Mouse (Mus musculus) adrenal gland, adult 8-10 months (tissue): ENCODE measurements around the gene Skor1. TPM values are rescaled to one million over a fixed set of nuclear protein-coding genes. Genes with fewer than 3 reads are reported as not detected.
A peak's percentile ranks its signal among the peaks of the same experiment; 100 is the strongest.

ENCODE experiments used
- DNase-seq: peaks from one replicate; pipeline ENCODE4 v3.0.0; 2022
- total RNA-seq, 4 experiments: library from RNA; stranded (reverse); gene quantifications; 2 replicates each; pipeline ENCODE4 v1.2.4; 2022

Skor1 gene
- under 1 TPM; 0.06 to 0.18 (median 0.12) TPM for total RNA-seq

DNA sequence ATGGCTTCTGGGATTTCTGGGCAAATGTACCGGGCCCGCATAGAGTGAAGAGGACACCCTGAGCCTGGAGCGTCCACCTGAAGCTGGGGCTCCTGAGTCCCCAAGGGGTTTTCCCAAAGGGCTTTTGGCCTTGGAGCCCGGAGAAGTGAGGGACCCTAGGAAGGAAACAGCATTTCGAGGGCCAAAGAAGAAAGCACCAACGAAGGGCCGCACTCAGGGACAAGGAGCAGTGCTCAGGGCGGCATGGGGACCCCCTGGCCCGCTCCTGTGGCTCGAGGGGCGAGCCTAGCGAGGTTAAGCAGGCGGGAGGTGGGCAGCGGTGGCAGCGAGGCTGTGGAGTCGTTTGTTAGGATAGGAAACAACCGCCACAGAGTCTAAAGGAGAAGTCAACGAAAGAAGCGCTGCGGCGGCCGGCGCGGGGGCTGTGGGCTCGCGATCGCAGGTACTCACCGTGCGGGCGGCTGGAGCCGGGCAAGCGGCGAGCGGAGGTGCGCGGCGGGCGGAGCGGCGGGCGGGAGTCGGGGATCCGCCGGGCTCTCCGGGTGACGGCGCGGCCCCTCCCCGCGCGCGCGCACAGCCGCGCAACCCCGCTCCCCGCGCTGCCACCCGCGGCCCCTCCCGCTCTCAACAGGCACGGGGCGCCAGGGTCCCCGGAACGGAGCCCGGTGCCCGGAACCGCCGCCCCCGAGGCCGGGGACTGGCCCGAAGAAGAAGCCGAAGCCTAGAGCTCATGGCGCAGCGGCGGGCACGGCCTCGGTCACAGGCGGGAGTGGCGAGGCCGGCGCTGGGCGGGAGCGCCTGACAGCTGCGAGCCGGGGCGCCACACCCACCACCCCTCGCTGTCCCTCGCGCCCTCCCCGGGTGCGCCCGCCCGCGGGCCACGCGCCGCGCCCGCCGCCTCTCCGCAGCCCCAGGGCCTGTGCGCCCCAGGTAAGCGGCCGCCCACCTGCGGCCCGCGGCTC is at the start of gene Skor1:
Gene Skor1, minus strand, starts transcription at position 552 of the 962 bp plus-strand sequence.
- DNase-seq, result no peak

DNA sequence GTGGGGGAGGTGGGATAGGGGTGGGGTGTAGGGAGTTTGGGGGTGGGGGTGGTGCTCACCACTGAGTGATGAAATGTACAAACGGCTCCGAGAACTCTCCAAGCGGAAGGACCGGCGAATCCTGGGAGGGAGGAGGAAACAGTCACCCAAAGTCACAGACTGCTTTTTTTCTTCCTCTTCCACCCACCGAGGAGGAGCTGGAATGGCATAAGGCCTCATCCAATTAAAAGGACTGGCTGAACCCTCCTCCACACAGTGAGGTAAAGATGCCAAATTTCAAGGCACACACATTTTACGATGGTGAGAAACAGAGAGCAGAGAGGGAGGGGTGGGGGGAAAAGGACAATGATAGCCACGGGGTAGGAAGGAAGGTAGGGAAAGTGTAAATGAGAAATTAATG is 48.5 kb upstream of the Skor1 start:
- no peak for DNase-seq

DNA sequence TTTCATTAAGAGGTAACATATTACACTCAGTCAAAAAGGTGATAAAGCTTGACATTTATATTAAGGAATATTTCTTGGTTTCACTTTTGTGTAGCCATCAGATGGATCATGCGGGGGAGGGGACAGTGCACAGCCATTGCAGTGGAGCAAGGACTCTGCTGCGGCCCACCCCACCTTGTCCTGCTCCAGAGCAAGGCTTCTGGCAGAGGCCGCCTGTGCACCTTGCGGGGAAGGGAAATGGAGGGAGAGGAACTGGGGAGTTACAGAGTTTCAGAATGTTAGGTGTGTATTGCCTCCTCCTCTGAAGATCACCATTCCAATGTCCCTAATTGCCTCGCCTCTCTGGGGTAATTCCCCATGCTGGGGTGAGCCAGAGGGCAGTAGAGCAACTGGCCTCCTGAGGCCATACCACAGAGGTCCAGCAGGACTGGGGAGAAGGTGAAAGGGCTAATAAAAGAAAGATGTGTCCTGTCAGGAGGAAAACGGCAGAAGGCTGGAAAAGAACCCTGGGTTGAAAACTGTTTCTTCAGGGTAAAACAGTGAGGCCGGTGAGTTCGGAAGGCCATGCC is 47.4 kb upstream of the Skor1 start:
- DNase-seq, result no peak

DNA sequence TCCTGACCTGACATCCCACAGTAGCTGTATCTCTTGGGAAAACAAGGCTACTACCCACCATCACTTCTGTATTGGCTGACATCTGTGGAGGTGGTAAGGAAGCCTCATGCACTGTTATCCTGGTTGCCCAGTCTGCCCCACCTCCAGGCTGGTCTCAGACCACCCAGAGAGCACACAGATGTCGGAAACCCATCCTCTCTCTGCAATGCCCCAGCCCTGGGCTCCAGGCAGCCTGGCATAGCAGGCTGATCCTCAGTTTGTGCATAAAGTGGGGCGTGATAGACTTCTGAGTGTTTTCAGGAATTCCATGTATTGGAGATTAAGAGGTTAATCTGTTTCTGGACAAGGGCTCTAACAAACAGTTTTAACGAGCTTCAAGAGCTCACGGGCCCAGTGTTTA is 46.8 kb upstream of the Skor1 start:
- DNase-seq, result no peak

DNA sequence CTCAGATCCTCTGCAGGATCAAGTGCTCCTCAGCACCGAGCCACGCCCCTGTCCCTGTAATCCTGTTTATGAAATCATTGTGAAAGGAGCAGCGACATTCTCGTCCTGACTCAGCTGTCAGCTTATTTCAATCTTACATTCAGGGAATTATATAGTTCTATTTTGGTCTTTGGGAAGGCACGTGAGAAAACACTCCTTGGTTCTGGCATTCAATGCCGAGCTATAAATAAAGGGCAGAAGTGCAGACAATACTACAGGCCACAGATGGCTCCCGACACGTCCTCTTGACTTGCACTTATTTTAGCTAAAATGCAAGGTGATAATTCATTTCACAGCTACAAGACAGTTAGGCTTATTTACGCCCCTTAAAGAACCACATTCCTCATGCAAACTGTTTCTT is 46.0 kb upstream of the Skor1 start:
- no peak for DNase-seq

DNA sequence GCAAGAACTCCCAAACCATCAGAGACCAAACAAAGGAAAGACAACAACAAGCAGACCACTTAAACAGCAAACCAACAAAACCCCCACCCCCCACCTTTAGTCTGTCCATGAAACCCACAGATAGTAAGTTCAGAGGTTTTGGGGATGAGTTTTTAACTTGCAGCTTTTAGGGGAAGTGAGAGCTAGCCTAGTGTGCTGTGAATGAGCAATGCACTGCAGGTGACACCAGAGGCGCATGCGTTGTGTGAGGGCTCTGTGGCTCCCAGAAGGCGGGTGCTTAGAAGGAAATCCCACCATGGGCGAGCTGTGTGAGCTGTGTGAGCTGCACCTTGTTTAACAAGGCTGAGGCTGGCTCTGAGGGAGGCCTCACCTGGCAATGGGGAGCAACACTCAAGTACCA is 44.0 kb upstream of the Skor1 start:
- DNase-seq, result no peak

DNA sequence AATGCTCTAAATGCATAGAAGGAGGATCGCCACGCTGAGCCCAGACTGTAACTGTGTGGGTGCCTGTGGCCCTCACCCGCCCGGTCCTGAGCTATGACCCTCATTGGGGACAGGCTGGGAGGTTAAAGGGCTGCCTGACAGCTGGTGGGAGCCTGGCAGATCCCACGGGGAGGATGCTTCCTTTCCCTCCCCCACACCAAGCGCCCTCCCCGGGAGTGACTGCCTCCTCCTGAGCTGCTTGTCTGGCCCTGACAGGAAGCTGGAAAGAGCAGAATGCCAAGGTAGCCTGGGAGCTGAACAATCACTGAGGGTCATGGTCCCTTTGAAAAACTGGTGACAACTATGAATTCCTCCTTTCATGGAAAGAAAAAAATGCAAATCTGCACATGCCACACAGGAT is 38.5 kb upstream of the Skor1 start:
- peak; percentile 33 for DNase-seq

DNA sequence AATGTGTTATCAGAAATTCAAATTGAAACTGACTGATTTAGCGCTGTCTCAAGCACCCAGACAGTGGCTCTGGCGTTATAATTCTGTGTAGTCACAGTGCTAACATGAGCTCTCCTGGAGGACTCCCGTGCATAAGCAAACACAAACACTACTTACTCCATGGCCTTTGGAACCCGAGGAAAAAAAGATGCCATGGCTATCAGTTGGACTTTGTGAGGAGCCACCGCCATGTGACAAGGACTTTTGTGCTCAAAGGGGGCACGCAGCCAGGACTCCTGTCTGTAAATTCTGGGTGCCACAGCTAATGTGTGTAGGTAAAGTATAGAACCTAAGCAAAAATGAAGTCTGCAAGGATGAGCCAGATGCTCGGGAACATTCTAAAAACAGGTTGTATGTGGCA is 36.5 kb upstream of the Skor1 start:
- no peak for DNase-seq

DNA sequence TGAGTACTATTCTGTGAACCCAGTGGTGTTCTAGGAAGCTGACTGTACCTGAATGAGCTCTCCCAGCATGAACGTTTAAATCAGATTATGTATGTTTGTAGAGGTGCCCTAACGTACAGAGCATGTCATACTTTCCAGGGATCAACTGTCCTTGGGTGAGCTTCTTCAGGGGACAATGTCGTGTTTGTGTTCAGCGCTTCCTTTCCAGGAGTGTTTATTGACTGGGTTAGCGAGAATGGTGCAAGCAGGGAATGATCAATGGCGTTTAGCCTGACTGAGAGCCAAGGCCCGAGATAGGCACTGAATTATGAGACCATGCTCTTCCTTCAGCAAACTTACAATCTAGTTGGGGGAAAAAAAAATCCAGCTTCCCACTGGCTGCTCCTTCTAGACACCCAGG is 35.1 kb upstream of the Skor1 start:
- no peak for DNase-seq

DNA sequence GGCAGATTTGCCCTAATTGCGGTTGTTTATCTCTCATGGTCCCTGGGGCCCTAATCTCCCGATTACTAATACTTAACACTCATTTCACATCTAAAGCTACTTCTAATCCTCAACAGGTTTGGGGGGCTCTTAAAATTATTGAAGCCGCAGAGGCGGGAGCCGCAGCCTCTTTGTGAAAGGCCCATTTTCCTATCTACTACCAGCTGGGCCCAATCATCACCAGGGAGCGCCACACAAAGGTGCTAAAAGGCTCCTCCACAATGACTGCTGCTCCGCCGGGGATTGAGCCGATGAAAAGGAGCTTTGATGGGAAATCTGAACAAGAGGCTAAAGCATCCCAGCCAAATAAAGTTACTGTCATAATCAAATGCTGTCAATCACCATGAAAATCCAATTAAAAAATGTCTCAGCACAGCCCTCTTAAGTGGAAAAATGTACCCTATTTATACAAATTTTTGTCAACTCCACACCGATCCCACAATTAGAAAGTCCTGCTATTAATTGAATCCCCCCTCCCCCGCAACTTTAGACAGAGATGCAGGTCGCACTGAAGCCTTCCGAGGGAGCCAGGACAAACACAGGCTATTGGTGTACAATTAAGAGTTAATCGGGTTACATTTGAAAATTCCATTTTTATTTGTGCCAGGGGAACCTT is 33.7 kb upstream of the Skor1 start:
- DNase-seq, result no peak

DNA sequence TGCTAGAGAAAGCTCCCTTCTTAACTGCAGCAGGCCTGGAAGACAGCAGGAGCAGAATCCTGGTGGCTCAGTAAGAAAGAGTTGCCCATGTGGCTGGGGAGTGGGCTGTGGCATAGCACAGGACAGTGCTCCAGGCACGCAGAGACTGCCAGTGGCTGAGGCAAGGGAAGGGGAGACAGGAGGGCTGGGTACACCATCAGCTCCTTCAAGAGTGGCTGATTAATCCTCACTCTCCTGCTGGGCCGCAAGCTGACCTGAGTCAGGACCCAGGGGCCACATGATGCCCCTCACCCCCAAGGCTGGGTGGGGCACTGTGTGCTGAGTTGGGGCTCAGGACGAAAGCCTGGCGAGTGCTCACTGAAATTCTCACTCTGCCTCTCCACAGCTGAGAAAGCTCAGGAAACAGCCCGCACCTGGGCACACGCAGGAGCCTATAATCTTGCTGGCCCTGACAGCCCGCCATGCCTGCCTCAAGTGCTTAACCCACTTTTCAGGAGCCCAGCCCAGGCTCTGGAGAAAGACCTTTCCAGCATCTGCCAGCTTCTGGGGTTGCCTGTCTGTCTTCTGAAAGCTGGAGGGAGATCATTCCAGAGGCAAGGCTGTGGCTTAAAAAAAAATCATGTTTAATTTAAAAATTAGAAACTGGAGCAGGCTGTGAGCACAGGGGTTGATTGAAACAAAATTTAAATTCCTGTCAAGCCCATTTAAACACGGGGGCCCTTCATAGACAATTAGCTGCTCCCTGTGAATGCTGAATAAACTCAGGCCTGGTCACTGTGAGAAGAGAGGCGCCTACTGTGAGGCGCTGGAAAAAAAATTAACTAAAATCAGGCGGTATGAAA is 32.8 kb upstream of the Skor1 start:
- DNase-seq, result no peak

DNA sequence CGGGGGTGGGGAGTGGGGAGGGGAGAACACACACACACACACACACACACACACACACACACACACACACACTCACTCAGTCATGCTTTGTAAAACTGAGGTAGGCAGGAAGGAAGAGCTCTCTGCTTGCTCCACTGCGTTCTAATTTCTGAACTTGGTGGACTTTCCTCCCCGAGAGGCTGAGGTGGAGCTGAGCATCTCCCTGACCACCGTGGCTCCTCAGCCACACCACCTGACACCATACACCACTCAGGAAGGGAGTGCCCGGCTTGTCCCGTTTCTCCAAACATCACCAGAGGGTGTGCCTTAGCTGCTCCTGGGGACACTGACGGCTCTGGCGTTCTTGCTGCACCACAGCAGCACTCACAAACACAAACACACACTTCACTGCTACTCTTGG is 29.5 kb upstream of the Skor1 start:
- DNase-seq, result no peak

DNA sequence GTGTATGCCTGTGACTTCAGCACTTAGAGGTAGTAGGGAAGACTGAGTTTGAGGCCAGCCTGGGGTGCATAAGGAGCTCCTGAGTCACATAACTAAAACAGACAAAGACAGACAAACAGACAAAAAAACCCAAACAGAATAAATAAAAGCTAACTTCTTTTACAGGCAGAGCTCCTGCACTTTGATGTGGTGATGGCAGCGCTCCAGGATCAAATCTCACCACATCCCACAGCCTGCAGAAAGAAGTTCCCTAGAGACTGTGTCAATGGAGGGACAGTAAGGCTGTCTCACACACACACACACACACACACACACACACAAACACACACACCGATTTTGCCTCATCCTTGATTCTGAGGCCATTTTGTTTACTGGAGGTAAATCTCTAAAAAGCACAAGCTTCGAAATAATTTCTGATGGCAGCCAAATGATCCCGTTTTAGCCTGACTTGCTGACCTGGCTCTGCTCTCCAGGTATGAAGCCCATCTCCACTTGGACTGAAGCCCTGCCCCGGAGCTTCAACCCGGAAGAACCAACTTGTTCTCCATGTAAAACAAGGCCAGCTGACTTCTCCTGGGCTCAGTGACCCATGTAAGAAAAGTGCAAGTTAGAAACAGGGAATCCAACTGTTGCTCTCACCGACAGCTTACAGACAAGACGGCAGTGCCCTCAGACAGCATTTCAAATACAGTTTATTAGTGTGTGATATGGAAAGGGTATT is 25.4 kb upstream of the Skor1 start:
- no peak for DNase-seq

DNA sequence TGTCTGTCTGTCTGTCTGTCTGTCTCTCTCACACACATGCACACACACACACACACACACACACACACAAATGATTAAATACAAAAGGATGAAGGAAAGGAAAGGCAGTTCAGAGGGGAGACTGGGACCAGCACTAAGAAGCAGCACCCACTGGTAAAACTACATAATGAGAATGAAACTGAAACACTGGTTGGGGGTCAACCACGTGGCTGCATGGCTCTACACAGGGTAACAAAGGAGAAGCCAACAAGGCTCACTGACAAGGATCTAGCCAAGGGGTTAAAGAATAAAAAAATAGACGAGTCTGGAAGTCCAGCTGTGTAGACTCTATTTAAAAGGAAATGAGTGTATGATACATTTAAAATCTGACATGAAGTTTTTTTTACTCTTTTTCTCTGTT is 23.2 kb upstream of the Skor1 start:
- no peak for DNase-seq

DNA sequence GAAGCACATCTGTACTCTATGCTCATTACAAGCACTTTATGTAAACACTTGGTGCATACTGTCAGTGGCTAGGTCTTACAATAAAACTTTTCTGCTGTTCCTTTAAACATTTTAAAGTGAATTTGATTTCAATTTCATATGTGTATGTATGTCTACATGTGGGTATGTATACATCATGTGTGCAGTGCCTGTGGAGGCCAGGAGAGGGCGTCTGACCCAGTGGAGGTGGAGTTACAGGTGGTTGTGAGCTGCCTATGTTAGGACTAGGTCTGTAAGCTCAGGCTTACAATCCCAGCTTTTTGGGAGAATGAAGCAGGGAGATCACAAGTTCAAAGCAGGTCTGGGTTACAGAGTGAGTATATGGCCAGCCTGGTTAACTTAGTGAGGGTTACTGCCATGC is 20.4 kb upstream of the Skor1 start:
- DNase-seq, result no peak

DNA sequence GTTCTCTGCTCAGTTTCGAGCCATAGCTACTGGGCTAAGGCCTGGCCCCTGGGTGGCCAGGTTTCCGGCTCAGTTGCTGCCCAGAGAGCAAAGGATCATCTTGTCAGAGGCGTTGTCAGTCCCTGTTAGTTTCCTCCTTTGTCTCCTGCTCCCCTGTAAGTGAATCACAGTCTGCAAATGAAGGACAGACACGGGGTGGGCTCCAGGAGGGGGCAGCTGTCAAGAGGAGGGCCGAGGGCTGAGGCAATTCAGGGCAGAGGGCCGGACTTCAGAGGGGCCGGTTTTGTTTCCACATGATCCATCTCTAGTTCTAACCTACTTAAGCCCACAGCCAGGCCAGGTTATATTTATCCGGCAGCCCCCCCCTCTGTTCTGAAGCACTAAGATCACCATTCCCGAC is 16.3 kb upstream of the Skor1 start:
- no peak for DNase-seq

DNA sequence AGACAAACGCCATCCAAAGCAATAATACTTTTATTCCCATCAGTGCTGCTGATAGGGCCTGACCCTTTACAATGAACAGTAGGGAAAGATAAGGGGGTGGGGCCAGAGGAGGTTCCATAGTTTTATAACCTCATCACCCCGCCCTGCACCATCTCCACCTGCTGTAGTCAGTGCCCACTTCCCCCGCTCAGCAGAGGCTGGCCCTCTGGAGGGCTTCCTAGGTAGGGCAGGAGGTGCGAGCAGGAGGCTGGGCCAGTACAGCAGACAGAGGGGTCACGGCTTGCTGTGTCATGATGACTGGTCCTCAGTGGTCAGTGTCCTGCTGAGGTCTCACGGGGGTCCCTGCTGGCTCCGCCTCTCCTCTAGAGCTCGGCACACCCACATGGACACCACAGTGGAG is 15.0 kb upstream of the Skor1 start:
- DNase-seq, result no peak

DNA sequence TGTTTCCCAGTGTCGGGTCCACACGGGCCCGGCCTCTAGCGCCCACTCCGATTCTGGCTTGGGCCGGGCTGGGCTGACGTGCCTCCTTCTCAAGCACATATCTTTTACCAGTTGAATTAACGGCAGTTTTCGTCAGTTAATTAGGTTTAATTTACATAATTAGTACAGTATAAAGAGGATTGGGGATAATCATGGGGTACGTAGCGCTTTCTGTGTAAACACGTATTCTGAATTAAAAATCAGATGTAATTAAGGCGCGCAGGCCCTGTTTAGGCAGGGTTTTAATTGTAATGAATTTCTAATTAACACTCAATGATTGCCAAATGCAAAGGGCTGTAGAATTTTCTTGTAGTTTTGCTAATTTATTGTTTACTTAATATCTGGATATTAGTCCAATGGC is 3.2 kb upstream of the Skor1 start:
- DNase-seq, result no peak

DNA sequence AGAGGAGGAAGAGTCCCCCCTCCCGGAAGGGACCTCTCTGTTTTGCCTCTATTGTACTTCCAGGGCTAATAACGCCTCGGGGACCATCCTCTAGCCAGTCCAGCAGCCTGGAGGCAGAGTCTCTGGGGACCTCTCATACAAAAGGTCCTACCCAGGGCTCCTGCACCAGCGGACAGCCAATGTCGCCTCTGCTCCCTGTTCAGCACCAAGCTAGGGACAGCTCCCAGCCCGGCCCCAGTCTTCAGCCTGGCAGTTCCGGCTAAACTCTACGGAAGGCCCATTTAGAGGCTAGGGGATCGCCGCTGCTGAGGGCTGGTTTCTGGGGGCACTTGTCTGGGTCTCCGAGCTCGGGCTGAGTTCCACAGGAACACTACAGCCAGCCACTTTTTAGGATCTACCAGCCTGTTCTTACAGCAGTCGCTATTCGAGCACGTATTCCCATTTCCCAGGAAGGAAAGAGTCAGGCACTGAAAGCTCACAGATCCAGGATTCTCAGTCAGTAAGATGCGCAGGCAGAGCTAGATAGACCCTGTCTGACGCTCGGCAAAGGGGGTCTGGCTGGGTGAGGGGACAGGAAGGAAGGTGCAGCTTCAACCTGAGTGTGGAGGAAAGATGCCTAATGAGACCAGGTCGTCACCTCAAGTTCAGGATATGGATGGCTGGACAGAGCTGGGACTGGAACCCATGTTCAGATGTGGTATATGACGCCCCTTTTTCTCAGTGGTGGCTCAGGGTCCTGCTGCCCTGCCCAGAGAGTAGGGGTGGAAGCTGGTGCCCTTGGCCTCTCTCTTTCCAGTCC is 2.5 kb upstream of the Skor1 start:
- DNase-seq, result peak; percentile 53

DNA sequence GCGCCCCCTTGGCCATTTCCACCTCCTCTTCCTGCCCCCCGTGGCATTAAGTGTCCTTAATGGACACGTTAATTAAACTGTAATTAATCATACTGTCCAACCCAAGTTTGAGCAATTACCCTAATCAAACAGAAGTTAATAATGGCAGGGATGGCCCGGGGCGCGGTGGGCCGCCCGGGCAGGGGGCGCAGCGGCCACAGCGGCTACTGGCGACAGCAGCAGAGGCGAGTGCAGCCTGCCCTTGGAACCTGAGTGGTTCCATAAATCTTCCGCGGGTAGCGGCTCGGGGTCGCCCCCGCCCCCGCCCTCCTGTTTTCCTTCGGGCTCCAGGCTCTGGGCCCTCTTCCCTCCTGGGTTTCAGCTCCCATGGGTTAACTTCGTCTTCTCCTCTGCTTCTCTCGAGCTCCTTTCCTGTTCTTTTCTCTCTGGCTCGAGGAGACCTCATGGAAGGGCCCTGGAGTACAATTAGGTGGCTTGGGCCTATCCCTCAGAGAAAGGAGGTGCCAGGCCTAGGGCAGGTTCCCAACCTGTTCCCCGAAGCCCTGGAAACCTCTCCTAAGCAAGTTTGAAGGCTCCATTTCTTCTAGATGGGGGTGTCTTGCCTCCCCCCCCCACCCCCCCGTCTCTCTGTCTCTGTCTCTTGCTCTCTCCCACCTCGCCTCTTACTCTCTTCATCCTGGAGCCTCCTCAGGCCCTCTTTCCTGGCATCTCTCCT is 1.5 kb upstream of the Skor1 start:
- no peak for DNase-seq

DNA sequence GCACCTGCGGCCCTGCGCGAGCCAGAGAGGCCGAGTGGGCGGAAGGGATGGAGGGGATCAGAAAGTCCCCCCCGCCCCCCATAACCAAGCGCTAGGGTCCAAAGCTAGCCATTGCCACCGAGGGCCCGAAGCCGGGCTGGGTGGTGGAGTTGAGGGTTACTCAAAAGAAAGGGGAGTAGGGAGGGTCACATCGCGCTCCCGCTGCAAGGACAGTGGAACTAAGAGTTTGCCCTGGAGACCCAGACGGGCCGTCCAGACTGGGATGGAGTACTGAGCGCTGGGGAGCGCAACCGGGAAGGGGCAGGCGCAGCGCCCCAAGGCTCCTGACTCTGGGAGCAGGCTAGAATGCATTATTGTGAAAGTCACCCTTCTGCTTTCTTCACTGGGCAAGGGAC is 608 bp upstream of the Skor1 start:
- DNase-seq, result no peak
